Mouse (Mus musculus) heart, embryonic 16.5 days (tissue): ENCODE measurements around the gene Usp12. TPM values are rescaled to one million over a fixed set of nuclear protein-coding genes. Genes with fewer than 3 reads are reported as not detected.

ENCODE experiments used
- ATAC-seq: fragments of 200-750 bp; cut with Nextera tagmentation; replicated peaks from 2 replicates; pipeline ENCODE4 v1.8.0; 2017; ENCODE audit warnings: moderate number of reproducible peaks; ENCODE audit not compliant: insufficient read depth, low FRiP score; ENCODE audit errors: extremely low read depth
- H3K27ac ChIP-seq: fragments of 300-500 bp; sonication (generic); 2 replicates; pipeline ENCODE4 v1.5.1; 2014; ENCODE audit warnings: mild to moderate bottlenecking, low read length, control low read depth, moderate library complexity
- H3K27me3 ChIP-seq: fragments of 300-500 bp; sonication (generic); 2 replicates; pipeline ENCODE4 v1.6.1; 2014; ENCODE audit warnings: low read length, mixed read lengths; ENCODE audit not compliant: control insufficient read depth, insufficient read depth
- H3K36me3 ChIP-seq: fragments of 300-500 bp; sonication (generic); 2 replicates; pipeline ENCODE4 v1.6.1; 2014; ENCODE audit not compliant: control insufficient read depth, insufficient read depth
- H3K4me1 ChIP-seq: fragments of 300-500 bp; sonication (generic); 2 replicates; pipeline ENCODE4 v1.6.1; 2014; ENCODE audit warnings: low read length, mixed read lengths; ENCODE audit not compliant: control insufficient read depth, insufficient read depth
- H3K4me2 ChIP-seq: fragments of 300-500 bp; sonication (generic); 2 replicates; pipeline ENCODE4 v1.6.1; 2014; ENCODE audit warnings: low read depth, mild to moderate bottlenecking, control low read depth, low read length
- H3K4me3 ChIP-seq: fragments of 300-500 bp; sonication (generic); 2 replicates; pipeline ENCODE4 v1.5.1; 2014; ENCODE audit warnings: mild to moderate bottlenecking, control low read depth, low read length
- H3K9ac ChIP-seq: fragments of 300-500 bp; sonication (generic); 2 replicates; pipeline ENCODE4 v1.6.1; 2014; ENCODE audit warnings: low read length, control low read depth
- H3K9me3 ChIP-seq: fragments of 300-500 bp; sonication (generic); replicated peaks from 2 replicates; pipeline ENCODE4 v1.6.1; 2016; ENCODE audit warnings: low read length; ENCODE audit not compliant: control insufficient read depth
- WGBS: fragments of 180-500 bp; shearing (Covaris S2); extraction: QIAGEN DNeasy Blood & Tissue Kit; methylation state at CpG from one replicate; pipeline ENCODE4 v1.1.7; 2014; 5-methylcytosine and 5-hydroxymethylcytosine counted together
- polyA plus RNA-seq: library from polyadenylated mRNA; unstranded; fragments of >200 nt; fragmentation: Nextera tagmentation; extraction: Ambion mirVana; gene quantifications from 2 replicates; pipeline ENCODE4 v1.2.1, GENCODE M21; 2015

The Usp12 gene
- polyA plus RNA-seq, 1 experiment from 2014 or later, result 10.1 TPM

GRCm38 (mm10) chr5:146790944-146791343, 3.9 kb downstream of the Usp12 start:
- Histone ChIP-seq H3K9me3 (no peaks in the 10 kb centered on the region), H3K4me1 (peaks cover 23% of the 10 kb centered on the region)
- ATAC-seq, result no peak

GRCm38 (mm10) chr5:146789413-146789812, 5.4 kb downstream of the Usp12 start:
- ATAC-seq, result no peak
- Histone ChIP-seq H3K27ac (no peak overlapping the region), H3K4me1 (peaks cover 23% of the 10 kb centered on the region), H3K36me3 (no peaks in the 10 kb centered on the region), H3K9me3 (no peaks in the 10 kb centered on the region), H3K4me3 (no peak overlapping the region), H3K9ac (no peak overlapping the region), H3K27me3 (no peaks in the 10 kb centered on the region), H3K4me2 (no peak overlapping the region)
- WGBS, result 69% methylated on average over 9 of the region's 9 CpGs

More at GRCm38 (mm10) chr5:146790944-146791343, 3.9 kb downstream of the Usp12 start:
- WGBS, result 71% methylated on average over 8 of the region's 8 CpGs
- Histone ChIP-seq H3K27me3 (no peaks in the 10 kb centered on the region), H3K27ac (no peak overlapping the region), H3K36me3 (no peaks in the 10 kb centered on the region), H3K4me3 (no peak overlapping the region), H3K9ac (0 out of 2 replicates have a peak overlapping the region, but pooled peaks have one; percentile 23), H3K4me2 (no peak overlapping the region)

- H3K27ac ChIP-seq, result no peak overlapping the region
These were observed 8.7 kb downstream of the Usp12 start for GRCm38 (mm10) chr5:146786123-146786522.

GRCm38 (mm10) chr5:146783891-146784290, 10.9 kb downstream of the Usp12 start:
- H3K9ac ChIP-seq, result no peak overlapping the region
- no peak overlapping the region for H3K27ac ChIP-seq
- H3K4me3 ChIP-seq, result no peak overlapping the region
- no peaks in the 10 kb centered on the region for H3K9me3 ChIP-seq
- peaks cover 25% of the 10 kb centered on the region for H3K4me1 ChIP-seq
- H3K36me3 ChIP-seq, result no peaks in the 10 kb centered on the region
- WGBS, result 89% methylated on average over 10 of the region's 10 CpGs
- no peaks in the 10 kb centered on the region for H3K27me3 ChIP-seq
- no peak for ATAC-seq
- H3K4me2 ChIP-seq, result no peak overlapping the region

More at GRCm38 (mm10) chr5:146786123-146786522, 8.7 kb downstream of the Usp12 start:
- no peaks in the 10 kb centered on the region for H3K27me3 ChIP-seq
- H3K36me3 ChIP-seq, result no peaks in the 10 kb centered on the region
- WGBS, result 78% methylated on average over 8 of the region's 8 CpGs
- ATAC-seq, result no peak
- no peak overlapping the region for H3K9ac ChIP-seq
- H3K9me3 ChIP-seq, result no peaks in the 10 kb centered on the region
- no peak overlapping the region for H3K4me3 ChIP-seq
- no peak overlapping the region for H3K4me2 ChIP-seq
- peaks cover 20% of the 10 kb centered on the region for H3K4me1 ChIP-seq

GRCm38 (mm10) chr5:146783300-146783699, 11.5 kb downstream of the Usp12 start:
- WGBS, result 57% methylated on average over 10 of the region's 10 CpGs
- Histone ChIP-seq H3K36me3 (no peaks in the 10 kb centered on the region), H3K27ac (no peak overlapping the region), H3K4me2 (no peak overlapping the region), H3K4me3 (no peak overlapping the region), H3K9me3 (no peaks in the 10 kb centered on the region), H3K27me3 (no peaks in the 10 kb centered on the region), H3K9ac (no peak overlapping the region), H3K4me1 (peaks cover 25% of the 10 kb centered on the region)
- ATAC-seq, result no peak; the same call in 1 of the 2 replicates

- no peak overlapping the region for H3K4me3 ChIP-seq
- H3K27ac ChIP-seq, result no peak overlapping the region
- H3K4me2 ChIP-seq, result no peak overlapping the region
- WGBS, result 56% methylated on average over 9 of the region's 9 CpGs
- H3K27me3 ChIP-seq, result no peaks in the 10 kb centered on the region
- no peak overlapping the region for H3K9ac ChIP-seq
- H3K9me3 ChIP-seq, result no peaks in the 10 kb centered on the region
- peaks cover 29% of the 10 kb centered on the region for H3K4me1 ChIP-seq
- H3K36me3 ChIP-seq, result no peaks in the 10 kb centered on the region
- peak; percentile 44 for ATAC-seq
These were observed 13.1 kb downstream of the Usp12 start for GRCm38 (mm10) chr5:146781663-146782062.

- H3K27ac ChIP-seq, result no peak overlapping the region
- no peak for ATAC-seq
- no peaks in the 10 kb centered on the region for H3K27me3 ChIP-seq
- H3K4me3 ChIP-seq, result no peak overlapping the region
- H3K9me3 ChIP-seq, result peaks cover 2% of the 10 kb centered on the region; the same call in 1 of the 2 replicates
- WGBS, result 65% methylated on average over 5 of the region's 5 CpGs
- H3K36me3 ChIP-seq, result peaks cover under 1% of the 10 kb centered on the region; the same call in 1 of the 2 replicates
- H3K4me1 ChIP-seq, result peaks cover 29% of the 10 kb centered on the region
- H3K9ac ChIP-seq, result no peak overlapping the region
- H3K4me2 ChIP-seq, result no peak overlapping the region
These were observed 14.9 kb downstream of the Usp12 start for GRCm38 (mm10) chr5:146779931-146780330.

- no peak overlapping the region for H3K27ac ChIP-seq
- no peak for ATAC-seq
- WGBS, result 68% methylated on average over 13 of the region's 13 CpGs
- H3K4me1 ChIP-seq, result peaks cover 20% of the 10 kb centered on the region
- no peaks in the 10 kb centered on the region for H3K27me3 ChIP-seq
- no peak overlapping the region for H3K9ac ChIP-seq
- H3K4me3 ChIP-seq, result no peak overlapping the region
- H3K36me3 ChIP-seq, result peaks cover 5% of the 10 kb centered on the region; the same call in 1 of the 2 replicates
- H3K4me2 ChIP-seq, result no peak overlapping the region
- peaks cover 2% of the 10 kb centered on the region; the same call in 1 of the 2 replicates for H3K9me3 ChIP-seq
These were observed 17.7 kb downstream of the Usp12 start for GRCm38 (mm10) chr5:146776988-146777639.

- H3K4me2 ChIP-seq, result peak overlapping the region; percentile 17; the same call in 1 of the 2 replicates
- ATAC-seq, result 0 out of 2 replicates have a peak, but pooled peaks have one; percentile 28
- H3K27me3 ChIP-seq, result no peaks in the 10 kb centered on the region
- WGBS, result 24% methylated on average over 11 of the region's 11 CpGs
- H3K4me1 ChIP-seq, result peaks cover 10% of the 10 kb centered on the region
- peaks cover 5% of the 10 kb centered on the region; the same call in 1 of the 2 replicates for H3K36me3 ChIP-seq
- H3K9ac ChIP-seq, result no peak overlapping the region
- no peak overlapping the region for H3K4me3 ChIP-seq
- H3K27ac ChIP-seq, result no peak overlapping the region
- H3K9me3 ChIP-seq, result peaks cover 2% of the 10 kb centered on the region; the same call in 1 of the 2 replicates
These were observed 22.8 kb downstream of the Usp12 start for GRCm38 (mm10) chr5:146771982-146772381.
